Mouse (Mus musculus) thymus, adult 2 months (tissue): ENCODE measurements around the gene Sh2b3.

Source experiments
- CTCF ChIP-seq: fragments of 200-500 bp; IDR thresholded peaks from 2 replicates; pipeline ENCODE4 v1.5.1; 2012; ENCODE audit warnings: mild to moderate bottlenecking, control low read depth, low read length, moderate library complexity, borderline replicate concordance; ENCODE audit not compliant: control insufficient read depth, poor library complexity, insufficient read depth; ENCODE audit errors: extremely low read depth
- POLR2A ChIP-seq: fragments of 200-500 bp; IDR thresholded peaks from 2 replicates; pipeline ENCODE4 v1.6.1; 2012; ENCODE audit warnings: mild to moderate bottlenecking, low read length, control low read depth, moderate library complexity; ENCODE audit not compliant: control insufficient read depth, poor library complexity, insufficient read depth; ENCODE audit errors: extremely low read depth

- TF ChIP-seq POLR2A = no peak
- no peak for TF ChIP-seq CTCF
Observed at GRCm38 (mm10) chr5:121811485-121811931, 25.9 kb downstream of the Sh2b3 start.
